Mouse (Mus musculus): ENCODE data around the gene Tdrd7.

- no peak for TF ChIP-seq POLR2A (IDR thresholded peaks at IDR 0.05; ENCODE audit: control insufficient read depth, low read depth, low read length)
- no peak for TF ChIP-seq CTCF (IDR thresholded peaks at IDR 0.05; ENCODE audit: control insufficient read depth, insufficient read depth, insufficient replicate concordance, low read depth, low read length)
Measured at GRCm38 (mm10) chr4:46048418-46048817, 83.3 kb downstream of the Tdrd7 start.

Measured in testis, adult 2 months (tissue).